Mouse (Mus musculus) C2C12 (cell line): ENCODE results near the gene BC035947. TPM values are rescaled to one million over a fixed set of nuclear protein-coding genes. Genes with fewer than 3 reads are reported as not detected.
"Not testable (repeated sequence)": the region's sequence is repeated elsewhere in the genome, so short reads cannot be mapped to it uniquely, and the experiment has no call there.

Experiments
- H3K27me3 ChIP-seq: one replicate; pipeline ENCODE4 v1.6.1; 2011; ENCODE audit not compliant: control insufficient read depth, insufficient read depth, insufficient read length
- H3K36me3 ChIP-seq: one replicate; pipeline ENCODE4 v1.6.1; 2011; ENCODE audit not compliant: control insufficient read depth, insufficient read depth
- H3K4me3 ChIP-seq: one replicate; pipeline ENCODE4 v1.5.1; 2011; ENCODE audit warnings: mild to moderate bottlenecking, control low read depth; ENCODE audit not compliant: poor library complexity, insufficient read depth, severe bottlenecking
- H3K79me2 ChIP-seq: one replicate; pipeline ENCODE4 v1.6.1; 2011; ENCODE audit not compliant: control insufficient read depth, insufficient read depth
- H3K79me3 ChIP-seq: one replicate; pipeline ENCODE4 v1.6.1; 2011; ENCODE audit warnings: low read depth, control low read depth
- H3ac ChIP-seq: one replicate; pipeline ENCODE3; 2011; ENCODE audit warnings: low read depth; ENCODE audit not compliant: control insufficient read depth, insufficient read length
- CEBPB ChIP-seq: IDR thresholded peaks from one replicate; pipeline ENCODE4 v1.6.1; 2011; ENCODE audit warnings: low read depth, mild to moderate bottlenecking, control low read depth, moderate library complexity
- CTCF ChIP-seq: IDR thresholded peaks from one replicate; pipeline ENCODE4 v1.5.1; 2011; ENCODE audit not compliant: control insufficient read depth, insufficient read depth, insufficient read length
- FOSL1 ChIP-seq: IDR thresholded peaks from one replicate; pipeline ENCODE4 v1.8.0; 2011; ENCODE audit warnings: mild to moderate bottlenecking, low read length; ENCODE audit not compliant: poor library complexity, insufficient read depth, severe bottlenecking
- MAX ChIP-seq: IDR thresholded peaks from one replicate; pipeline ENCODE4 v1.6.1; 2011; ENCODE audit warnings: mild to moderate bottlenecking, control low read depth
- MYOD1 ChIP-seq: IDR thresholded peaks from one replicate; pipeline ENCODE4 v1.6.1; 2011; ENCODE audit warnings: low read depth; ENCODE audit not compliant: control insufficient read depth, insufficient read length
- MYOG ChIP-seq: IDR thresholded peaks from one replicate; pipeline ENCODE4 v1.6.1; 2011; ENCODE audit not compliant: control insufficient read depth, insufficient read length; ENCODE audit errors: extremely low read depth
- USF1 ChIP-seq: IDR thresholded peaks from one replicate; pipeline ENCODE4 v1.6.1; 2011; ENCODE audit warnings: low read depth, mild to moderate bottlenecking, control low read depth, moderate library complexity
- polyA plus RNA-seq: library from polyadenylated mRNA; unstranded; fragments of >200 nt; fragmentation: generic; extraction: Trizol; gene quantifications from one replicate; pipeline ENCODE4 v1.2.1, GENCODE M21; 2012; ENCODE audit warnings: missing spikeins

BC035947 gene
- polyA plus RNA-seq, 1 experiment, result not detected

DNA sequence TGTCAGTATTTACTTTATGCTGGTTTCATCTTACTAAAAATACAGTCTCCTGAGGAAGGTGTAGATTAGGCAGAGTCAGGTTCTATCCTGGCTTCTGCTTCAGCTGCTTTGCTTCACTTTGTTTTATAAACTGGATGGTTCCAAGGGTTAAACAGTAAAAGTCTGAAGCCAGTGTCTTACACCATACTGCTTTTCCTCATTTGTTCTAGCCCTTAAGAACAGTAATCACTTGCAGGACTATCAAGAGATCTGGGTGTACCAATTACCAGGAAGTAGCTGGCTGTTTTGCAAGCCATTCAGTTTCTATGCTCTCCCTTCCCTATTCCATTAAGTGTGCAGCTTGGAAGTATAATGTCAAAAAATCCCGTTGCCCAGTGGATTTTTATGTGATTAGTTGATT is 4.8 kb downstream of the BC035947 start:
- Histone ChIP-seq H3K79me3 (no peaks in the 10 kb centered on the region), H3K79me2 (no peaks in the 10 kb centered on the region), H3ac (no peak overlapping the region), H3K27me3 (peaks cover 17% of the 10 kb centered on the region), H3K4me3 (no peak overlapping the region), H3K36me3 (no peaks in the 10 kb centered on the region)
- TF ChIP-seq MAX (no peak), CEBPB (no peak), USF1 (no peak), MYOD1 (no peak), MYOG (no peak), FOSL1 (no peak), CTCF (no peak)

DNA sequence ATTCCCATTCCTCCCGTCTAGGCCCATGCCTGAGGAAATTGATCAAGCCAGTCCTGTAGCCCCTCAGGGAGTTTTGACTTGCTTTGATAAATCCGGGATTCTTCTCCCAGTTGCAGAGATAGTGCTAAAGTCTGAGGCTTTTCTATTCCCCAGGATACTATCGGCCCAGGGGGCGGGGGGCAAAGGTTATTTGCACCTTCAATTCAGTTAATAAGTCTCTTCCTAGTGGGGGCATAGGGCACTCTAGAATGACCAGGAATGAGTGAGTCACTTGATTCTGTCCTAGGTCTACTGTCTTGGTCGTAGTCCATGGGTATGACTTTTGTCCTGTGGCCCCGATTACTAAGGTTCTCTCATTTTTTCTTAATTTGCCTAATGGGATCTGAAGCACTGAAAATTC is 9.4 kb downstream of the BC035947 start:
- no peak overlapping the region for H3K4me3 ChIP-seq
- no peak overlapping the region for H3ac ChIP-seq
- H3K79me2 ChIP-seq, result no peaks in the 10 kb centered on the region
- no peaks in the 10 kb centered on the region for H3K36me3 ChIP-seq
- peaks cover 9% of the 10 kb centered on the region for H3K27me3 ChIP-seq
- H3K79me3 ChIP-seq, result no peaks in the 10 kb centered on the region
- no peak for TF ChIP-seq USF1
- TF ChIP-seq MAX, result no peak
- no peak for TF ChIP-seq FOSL1
- TF ChIP-seq MYOD1, result no peak
- TF ChIP-seq CTCF, result no peak
- TF ChIP-seq MYOG, result no peak
- TF ChIP-seq CEBPB, result no peak

DNA sequence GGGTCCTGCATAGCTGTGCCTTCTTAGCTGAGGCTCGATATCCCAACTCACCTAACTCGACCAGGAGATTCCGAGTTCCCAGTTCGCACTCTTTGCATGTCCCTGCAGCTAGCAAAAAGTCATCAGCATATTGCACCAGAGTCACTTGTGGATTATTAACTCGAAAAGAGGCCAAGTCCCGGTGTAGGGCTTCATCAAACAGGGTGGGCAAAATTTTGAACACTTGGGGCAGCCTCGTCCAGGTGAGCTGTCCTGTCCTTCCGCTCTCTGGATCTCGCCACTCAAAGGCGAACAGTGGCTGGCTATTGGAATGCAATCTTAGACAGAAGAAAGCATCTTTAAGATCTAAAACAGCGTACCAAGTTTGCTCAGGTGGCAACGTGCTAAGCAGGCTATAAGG is 10.1 kb downstream of the BC035947 start:
- H3K79me3 ChIP-seq, H3K27me3 ChIP-seq, H3K79me2 ChIP-seq, H3K4me3 ChIP-seq, H3K36me3 ChIP-seq, H3ac ChIP-seq: not testable (repeated sequence)

GRCm38 (mm10) chr1:78501036-78501435 is 10.9 kb downstream of the BC035947 start:
- Histone ChIP-seq H3K79me2 (no peaks in the 10 kb centered on the region), H3K4me3 (no peak overlapping the region), H3ac (no peak overlapping the region), H3K27me3 (peaks cover 9% of the 10 kb centered on the region), H3K79me3 (no peaks in the 10 kb centered on the region), H3K36me3 (no peaks in the 10 kb centered on the region)
- TF ChIP-seq MAX (no peak), FOSL1 (no peak), CEBPB (no peak), MYOD1 (no peak), MYOG (no peak), CTCF (no peak), USF1 (no peak)

DNA sequence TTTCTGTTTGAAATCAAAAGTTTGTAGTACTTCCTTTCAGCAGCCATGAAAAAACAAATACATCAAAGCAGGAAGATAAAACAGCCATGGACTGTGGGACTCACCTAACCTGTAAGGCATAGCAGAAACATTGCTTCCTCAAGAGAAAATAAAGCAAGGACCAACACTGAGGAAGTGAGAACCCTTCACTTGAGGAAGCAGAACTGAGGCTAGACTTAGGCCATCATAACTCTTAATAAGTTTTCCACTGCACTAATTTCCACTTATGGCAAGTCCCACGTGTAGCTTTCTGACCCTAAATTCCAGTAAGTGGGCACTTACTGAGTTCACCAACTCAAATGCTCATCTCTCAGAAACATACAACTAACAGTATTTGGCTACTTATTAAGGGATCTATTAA is 21.8 kb downstream of the BC035947 start:
- TF ChIP-seq CEBPB, result no peak
- no peak for TF ChIP-seq MYOG
- TF ChIP-seq MAX, result no peak
- no peak for TF ChIP-seq CTCF
- TF ChIP-seq MYOD1, result no peak
- no peak for TF ChIP-seq USF1
- TF ChIP-seq FOSL1, result no peak
- Histone ChIP-seq H3K4me3 (no peak overlapping the region), H3ac (no peak overlapping the region), H3K36me3 (peaks cover 6% of the 10 kb centered on the region), H3K27me3 (peaks cover 4% of the 10 kb centered on the region), H3K79me3 (peaks cover 31% of the 10 kb centered on the region), H3K79me2 (peaks cover 36% of the 10 kb centered on the region)

GRCm38 (mm10) chr1:78488752-78489492 is 23.0 kb downstream of the BC035947 start, which contains the start of gene Farsb:
Gene Farsb, minus strand, starts transcription at chr1:78488897.
- Histone ChIP-seq H3ac (peak within 1 kb of the TSS; percentile 99), H3K79me2 (peaks cover 48% of the 10 kb centered on the region), H3K27me3 (peaks cover 4% of the 10 kb centered on the region), H3K4me3 (peak within 1 kb of the TSS; percentile 90), H3K79me3 (peaks cover 39% of the 10 kb centered on the region), H3K36me3 (peaks cover 13% of the 10 kb centered on the region)
- TF ChIP-seq USF1, result peak; percentile 27
- no peak for TF ChIP-seq FOSL1
- no peak for TF ChIP-seq CEBPB
- peak; percentile 100 for TF ChIP-seq MAX
- TF ChIP-seq MYOD1, result no peak
- TF ChIP-seq MYOG, result no peak
- no peak for TF ChIP-seq CTCF
